Mouse (Mus musculus) lung, postnatal 36 days (tissue): ENCODE measurements around the gene Btg2.

Source experiments
- DNase-seq: peaks from one replicate; pipeline ENCODE4 v3.0.0; 2022; ENCODE audit warnings: mixed read lengths

Gene Btg2

DNA sequence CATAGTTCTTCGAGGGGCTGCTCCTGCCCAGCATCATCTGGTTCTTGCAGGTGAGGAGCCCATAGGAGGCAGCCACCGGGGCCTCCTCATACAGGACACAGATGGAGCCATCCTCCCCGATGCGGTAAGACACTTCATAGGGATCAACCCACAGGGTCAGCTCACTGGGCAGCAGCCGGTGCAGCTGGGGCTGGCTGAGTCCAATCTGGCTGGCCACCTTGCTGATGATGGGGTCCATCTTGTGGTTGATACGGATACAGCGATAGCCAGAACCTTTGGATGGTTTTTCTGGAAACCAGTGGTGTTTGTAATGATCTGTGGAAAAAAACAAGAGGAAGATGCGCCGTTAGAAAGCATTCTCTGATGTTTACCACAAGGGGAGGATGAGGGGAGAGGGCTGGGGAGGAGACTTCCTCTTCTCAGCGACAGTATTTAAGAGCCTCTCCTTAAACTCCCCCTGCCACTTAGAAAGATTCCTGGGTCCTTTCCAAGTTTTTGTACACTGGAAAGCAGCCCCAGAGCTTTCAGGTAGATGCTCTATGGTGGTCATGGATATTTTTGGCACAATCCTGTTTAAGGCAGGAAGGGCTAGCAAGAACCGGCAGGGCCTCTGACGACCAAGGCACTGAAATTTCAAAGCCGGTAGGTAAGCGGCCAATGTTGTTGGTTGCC, 1.4 kb downstream of the Btg2 start:
- peak; percentile 74 for DNase-seq

DNA sequence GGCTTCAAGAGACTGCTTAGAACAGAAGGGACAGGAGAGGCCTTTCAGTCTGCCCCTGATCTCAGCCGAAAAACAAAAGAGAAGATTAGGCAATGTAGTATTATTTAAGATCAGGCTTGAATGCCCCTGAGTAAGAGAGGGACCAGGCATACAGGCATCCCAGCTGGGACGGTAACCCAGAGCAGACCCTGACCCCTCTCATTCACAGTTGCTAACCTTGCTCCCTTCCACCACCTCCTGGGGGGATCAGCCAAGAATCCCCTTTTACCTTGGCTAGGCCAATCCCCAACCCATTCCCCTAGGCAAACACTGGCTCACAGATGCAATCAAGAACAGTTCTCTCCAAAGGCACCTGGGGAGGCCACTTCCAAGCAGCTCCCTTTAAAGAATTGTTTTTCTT, 2.1 kb downstream of the Btg2 start:
- no peak for DNase-seq

DNA sequence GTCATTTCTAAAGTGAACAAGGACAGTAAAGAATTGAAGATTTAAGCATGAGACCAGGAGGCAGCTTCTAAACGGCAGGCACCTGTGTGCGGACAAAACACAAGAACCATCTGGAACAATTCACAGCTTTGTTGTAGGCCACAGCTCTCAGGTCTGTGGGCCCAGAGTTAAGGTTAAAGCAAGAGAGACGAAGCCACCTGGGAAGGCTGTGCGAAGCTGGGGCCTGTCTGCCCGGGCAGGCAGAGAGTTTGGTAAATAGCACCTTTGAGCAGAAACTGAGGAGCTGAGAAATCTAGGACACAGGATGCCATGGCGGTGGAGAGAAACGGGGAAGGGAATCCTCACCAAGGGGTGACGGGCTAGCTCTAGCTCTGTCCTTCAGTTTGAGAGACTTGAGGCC, 3.4 kb downstream of the Btg2 start:
- DNase-seq = no peak

GRCm38 (mm10) chr1:134074606-134075005, 4.3 kb downstream of the Btg2 start:
- no peak for DNase-seq

DNA sequence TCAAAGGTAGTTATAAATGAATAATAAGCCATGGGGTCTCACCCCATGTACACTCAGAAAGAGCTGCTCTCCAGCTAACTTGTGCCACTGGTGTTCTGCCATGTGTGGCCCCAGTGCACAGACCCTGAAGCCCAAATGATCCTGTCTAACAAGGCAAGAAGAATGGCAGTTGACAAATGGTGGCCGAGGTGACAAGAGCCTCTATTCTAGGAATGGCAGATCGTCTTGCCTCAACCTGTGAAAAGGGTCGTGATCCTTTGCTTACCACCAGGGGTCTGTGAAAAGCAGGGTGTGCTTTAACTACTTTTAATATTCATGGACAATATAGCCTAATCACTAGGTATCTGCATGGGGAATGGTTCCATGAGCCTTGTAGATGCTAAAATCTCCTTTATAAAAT, 4.7 kb downstream of the Btg2 start:
- DNase-seq = no peak

DNA sequence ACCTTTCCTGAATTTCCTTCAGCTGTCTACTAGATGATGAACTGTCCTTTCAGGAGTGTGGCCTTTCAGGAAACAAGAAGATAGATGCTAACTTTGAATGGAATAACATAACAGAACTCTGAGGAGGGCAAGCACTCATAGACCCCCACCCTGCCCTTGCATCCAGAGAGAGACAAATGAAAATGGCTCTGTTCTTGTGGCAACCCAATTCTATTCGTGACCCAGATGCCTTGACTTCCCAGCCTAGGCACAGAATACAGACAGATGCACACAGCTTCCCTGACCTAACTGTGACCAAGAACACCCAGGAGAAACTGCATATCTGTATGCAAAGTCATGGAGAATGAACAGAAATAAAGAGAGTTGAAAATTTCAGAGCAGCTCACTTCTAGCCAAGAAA, 5.3 kb downstream of the Btg2 start:
- no peak for DNase-seq

- no peak for DNase-seq
Measured at GRCm38 (mm10) chr1:134073061-134073564, 5.8 kb downstream of the Btg2 start.

GRCm38 (mm10) chr1:134071411-134072018, 7.4 kb downstream of the Btg2 start:
- peak; percentile 87 for DNase-seq

GRCm38 (mm10) chr1:134070099-134070669, 8.7 kb downstream of the Btg2 start:
- DNase-seq = no peak

- peak; percentile 94 for DNase-seq
Measured at GRCm38 (mm10) chr1:134067143-134067619, 11.7 kb downstream of the Btg2 start.

DNA sequence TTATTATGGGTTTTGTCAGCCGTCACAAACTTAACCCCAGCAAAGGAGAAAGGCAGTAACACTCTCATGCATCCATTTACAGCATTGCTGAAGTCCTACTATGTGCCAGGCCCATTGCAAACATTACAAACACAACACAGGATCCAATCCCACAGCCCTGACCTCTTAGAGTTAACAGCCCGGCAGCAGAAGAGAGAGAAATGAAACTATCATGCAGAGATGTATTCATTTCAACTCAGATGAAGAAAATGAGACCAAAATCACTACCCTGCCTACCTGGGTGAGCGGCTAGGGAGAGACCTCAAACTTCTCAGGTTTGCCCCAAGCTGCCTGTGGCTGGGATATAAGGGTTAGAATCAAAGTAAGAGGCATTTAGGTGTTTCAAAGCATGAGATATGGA, 12.4 kb downstream of the Btg2 start:
- no peak for DNase-seq

DNA sequence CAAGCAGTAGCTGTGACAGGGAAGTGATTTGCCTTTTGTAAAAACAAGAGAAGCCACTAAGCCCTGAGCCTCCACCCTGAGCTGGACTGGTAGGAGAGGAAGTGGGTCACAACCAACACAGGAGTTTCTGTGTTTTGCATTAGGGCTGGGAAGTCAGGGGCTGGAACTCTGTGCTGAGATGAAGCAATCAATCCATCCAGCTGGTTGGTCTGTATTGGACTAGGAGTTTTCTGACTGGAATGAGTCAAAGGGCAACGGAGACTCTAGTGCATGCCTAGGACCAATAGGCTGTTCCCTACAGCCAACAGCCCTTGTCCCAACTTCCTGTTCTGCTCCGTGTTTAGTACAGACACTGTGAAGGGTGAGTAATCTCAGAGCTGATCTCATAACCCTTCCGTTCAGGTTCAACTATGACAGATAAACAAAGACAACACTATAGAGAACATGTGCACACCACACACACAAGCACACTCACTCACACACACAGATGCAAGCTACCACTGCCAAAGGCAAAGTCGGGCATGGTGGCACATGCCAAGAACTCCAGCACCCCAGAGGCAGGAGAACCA, 13.6 kb downstream of the Btg2 start:
- DNase-seq = peak; percentile 83

GRCm38 (mm10) chr1:134064296-134064831, 14.6 kb downstream of the Btg2 start:
- no peak for DNase-seq

DNA sequence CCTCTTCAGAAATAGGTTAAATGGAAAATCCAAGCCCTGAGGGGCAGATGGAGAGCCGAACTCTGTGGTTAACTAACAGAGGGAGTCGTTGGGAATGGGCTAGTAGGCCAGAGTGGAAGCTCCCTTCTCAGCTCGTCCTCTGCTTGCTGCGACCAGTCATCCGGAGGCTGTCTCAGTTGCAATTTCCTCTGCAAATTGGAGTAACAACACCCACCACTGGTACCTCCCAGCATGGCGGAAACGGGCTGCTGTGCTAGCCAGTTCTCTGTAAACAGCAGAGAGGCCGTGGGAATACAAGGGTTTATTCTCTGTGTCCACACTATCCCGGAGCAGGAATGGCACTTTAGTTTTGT, 15.2 kb downstream of the Btg2 start:
- DNase-seq = peak; percentile 79

DNA sequence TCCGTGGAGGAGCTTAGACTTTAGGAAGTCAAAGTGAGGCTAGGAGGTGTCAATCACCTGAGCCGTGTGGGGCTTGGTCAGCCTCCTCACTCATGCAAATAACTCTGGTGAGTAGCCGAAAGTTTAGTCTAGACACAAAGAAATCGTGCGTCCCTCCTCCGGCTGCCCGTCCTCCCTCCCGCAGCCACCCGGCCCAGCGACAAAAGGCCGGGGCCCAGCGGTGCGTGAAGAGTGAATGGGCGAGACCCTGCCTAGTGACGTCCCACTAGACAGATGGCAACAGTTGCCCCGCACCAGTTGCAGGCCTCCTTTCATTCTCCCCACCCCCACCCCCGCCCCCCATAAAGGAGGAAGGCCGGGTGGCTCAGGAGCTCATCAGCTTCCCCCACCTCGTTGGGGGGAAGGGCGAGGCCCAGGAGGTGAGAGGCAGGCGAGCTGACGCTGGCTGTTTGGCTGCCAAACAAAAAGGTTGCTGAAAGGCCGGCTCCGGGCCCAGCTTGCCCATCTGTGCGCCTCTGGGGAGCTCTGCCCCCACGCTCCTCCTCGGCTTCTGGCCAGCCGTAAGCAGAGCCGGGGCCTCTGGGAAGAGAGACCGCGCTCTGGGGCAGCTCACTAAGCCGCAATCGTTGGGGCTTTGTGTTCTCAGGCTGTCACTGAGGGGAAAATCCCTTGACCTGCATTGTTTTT, 15.7 kb downstream of the Btg2 start:
- DNase-seq = peak; percentile 70

- DNase-seq = no peak
Measured at GRCm38 (mm10) chr1:134062411-134063085, 16.4 kb downstream of the Btg2 start.

DNA sequence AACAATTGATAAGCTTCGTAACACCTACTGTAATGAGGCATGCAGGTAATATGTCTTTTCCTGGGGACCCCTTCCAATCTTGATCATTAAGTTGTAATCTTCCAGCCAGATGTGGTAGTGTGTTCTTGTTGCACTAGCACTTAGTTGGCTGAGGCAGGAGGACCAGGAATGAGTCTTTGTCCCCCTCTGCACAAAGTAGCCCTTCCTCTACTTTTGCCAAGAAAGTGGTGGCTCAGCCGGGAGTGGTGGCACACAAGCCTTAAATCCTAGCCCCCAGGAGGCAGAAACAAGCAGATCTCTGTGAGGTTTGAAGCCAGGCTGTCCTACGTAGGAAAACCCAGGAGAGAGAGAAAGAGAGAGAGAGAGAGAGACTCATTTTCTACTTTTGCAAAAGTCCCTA, 17.0 kb downstream of the Btg2 start:
- DNase-seq = no peak

- DNase-seq = peak; percentile 97
Measured at GRCm38 (mm10) chr1:134060849-134061569, 17.9 kb downstream of the Btg2 start.

DNA sequence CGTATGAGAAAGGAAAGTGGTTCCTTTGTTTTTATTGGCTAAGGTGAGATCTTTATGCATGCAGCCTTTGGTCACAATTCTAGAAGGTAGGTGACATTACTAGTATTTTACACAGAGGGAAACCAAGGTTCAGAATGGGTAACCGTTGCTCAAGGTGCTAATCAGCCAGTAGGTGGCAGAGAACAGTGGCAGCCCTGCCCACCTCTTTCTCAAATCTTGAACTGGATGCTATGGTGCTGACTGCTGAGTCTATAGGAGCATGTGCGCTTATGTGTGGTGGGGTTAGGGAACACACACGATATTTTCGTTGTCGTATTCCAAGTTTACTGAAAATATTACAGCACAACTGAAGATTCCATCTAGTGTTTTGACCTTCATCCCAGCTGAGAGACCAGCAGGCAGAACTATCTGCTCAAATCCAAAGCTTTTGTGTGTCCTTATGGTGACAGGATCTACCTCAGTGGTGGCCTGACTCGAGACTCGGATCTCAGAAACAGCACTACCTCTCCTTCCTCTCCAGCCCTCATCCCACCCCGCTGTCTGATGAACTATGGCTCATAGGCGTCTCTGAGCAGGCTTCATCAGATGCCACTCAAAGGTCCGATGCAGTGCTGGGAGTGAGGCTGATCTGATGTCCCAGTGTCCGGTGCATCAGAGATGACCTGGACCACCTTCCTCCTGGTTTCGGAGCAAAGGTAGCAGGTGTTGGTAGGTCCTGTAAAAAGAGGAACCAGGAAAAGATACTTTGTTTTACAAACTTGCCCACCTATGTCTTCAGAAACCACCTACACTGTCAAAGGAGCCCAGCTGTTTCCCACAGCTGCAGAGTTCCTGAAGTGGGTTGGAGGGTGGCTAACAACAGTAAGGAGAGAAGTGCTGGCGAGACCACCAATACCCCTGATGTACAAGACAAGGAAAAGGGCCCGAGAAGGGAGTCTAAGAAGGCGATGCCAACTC, 18.9 kb downstream of the Btg2 start:
- DNase-seq = peak; percentile 65

GRCm38 (mm10) chr1:134058870-134059269, 20.1 kb downstream of the Btg2 start:
- peak; percentile 63 for DNase-seq
